Mouse (Mus musculus): ENCODE data around the gene Atg14. TPM values are rescaled to one million over a fixed set of nuclear protein-coding genes. Genes with fewer than 3 reads are reported as not detected.

Gene Atg14
- total and polyA plus RNA-seq, 3 experiments, result 3.2 to 9.4 (median 3.6) TPM

DNA sequence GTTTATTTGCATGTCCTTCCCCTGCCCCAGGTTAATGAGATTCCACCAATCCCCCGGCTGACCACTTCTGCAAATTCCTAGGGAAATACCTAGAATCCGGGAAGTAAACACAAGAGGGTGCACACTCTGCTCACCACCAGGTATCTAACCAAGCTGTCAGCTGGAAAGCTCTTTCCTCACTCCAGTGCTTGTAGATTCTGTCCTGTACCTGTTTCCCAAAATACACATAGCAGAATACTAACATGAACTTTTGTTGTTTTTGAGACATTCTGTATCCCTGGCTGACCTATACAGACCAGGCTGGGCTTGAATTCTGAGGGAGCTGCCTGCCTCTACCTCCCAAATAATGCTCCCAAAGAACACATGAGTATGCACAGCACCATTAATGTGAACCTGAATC, 9.7 kb downstream of the Atg14 start:
- H3K9me3 ChIP-seq (replicated peaks; ENCODE audit: low read length), result no peaks in the 10 kb centered on the region
- no peak overlapping the region for H3K4me3 ChIP-seq (replicated peaks in 1 of 3; ENCODE audit: low read depth in 2 of 3, low read length in 2 of 3, poor library complexity in 1 of 3)
- TF ChIP-seq JUND (conservative IDR thresholded peaks at IDR 0.05; ENCODE audit: low read depth, low read length) (no peak), MAZ (IDR thresholded peaks at IDR 0.05; ENCODE audit: low read depth, low read length) (no peak), TBP (conservative IDR thresholded peaks at IDR 0.05; ENCODE audit: low read depth, low read length) (no peak), USF2 (conservative IDR thresholded peaks at IDR 0.05; ENCODE audit: low read depth, low read length) (no peak), POLR2A (IDR thresholded peaks at IDR 0.05; ENCODE audit: low read depth, low read length) (no peak)
- no peak for DNase-seq (ENCODE audit: extremely low read depth)
- H3K27ac ChIP-seq (ENCODE audit: insufficient read depth, low read depth), result no peak overlapping the region
- H3K27me3 ChIP-seq (replicated peaks), result no peaks in the 10 kb centered on the region
- dilution Hi-C loops (cut with MboI; ENCODE audit: extremely low pct_ligation_motif_present, extremely low pct_unique_long_range_greater_than_20kb, low sequenced_read_pairs), result no loop called here
- H3K4me1 ChIP-seq (ENCODE audit: control insufficient read depth in 1 of 2, insufficient read depth in 2 of 2), result no peaks in the 10 kb centered on the region
- H3K4me2 ChIP-seq (ENCODE audit: insufficient read depth, low read depth, poor library complexity, severe bottlenecking), result no peak overlapping the region
- no peak overlapping the region for H3K9ac ChIP-seq (ENCODE audit: insufficient read depth, low read depth)
- no peaks in the 10 kb centered on the region for H3K79me2 ChIP-seq (replicated peaks; ENCODE audit: control insufficient read depth, extremely low read depth, insufficient read depth, poor library complexity, severe bottlenecking)
- H3K36me3 ChIP-seq (replicated peaks in 1 of 2; ENCODE audit: control insufficient read depth in 1 of 2, insufficient read depth in 1 of 2, low read length in 1 of 2), result peaks cover 15 to 53% of the 10 kb centered on the region in 2 experiments
- in situ Hi-C loops (cut with MboI; ENCODE audit: low pct_ligation_motif_present, low pct_unique_long_range_greater_than_20kb, low sequenced_read_pairs), result no loop called here

DNA sequence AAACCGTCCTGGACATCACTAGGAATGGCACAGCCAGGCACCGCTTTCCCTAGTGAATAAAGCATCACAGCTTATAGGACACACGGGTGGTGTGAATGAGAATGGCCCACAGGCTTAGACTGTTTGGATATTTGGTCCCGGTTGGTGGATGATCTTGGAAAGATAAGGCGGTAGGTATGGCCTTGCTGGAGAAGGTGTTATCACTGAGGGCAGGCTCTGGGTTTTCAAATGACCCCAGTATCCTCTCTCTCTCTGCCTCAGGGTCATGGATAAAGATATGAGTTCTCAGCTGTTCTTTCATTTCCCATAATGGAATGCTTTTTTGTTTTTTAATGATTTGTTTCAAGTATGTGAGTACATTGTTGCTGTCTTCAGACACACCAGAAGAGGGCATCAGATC, 15.2 kb downstream of the Atg14 start:
- Histone ChIP-seq H3K27ac (ENCODE audit: insufficient read depth, low read depth) (no peak overlapping the region), H3K36me3 (replicated peaks in 1 of 2; ENCODE audit: control insufficient read depth in 1 of 2, insufficient read depth in 1 of 2, low read length in 1 of 2) (peaks cover 33 to 68% of the 10 kb centered on the region in 2 experiments), H3K4me1 (ENCODE audit: control insufficient read depth in 1 of 2, insufficient read depth in 2 of 2) (no peaks in the 10 kb centered on the region), H3K9ac (ENCODE audit: insufficient read depth, low read depth) (no peak overlapping the region), H3K27me3 (replicated peaks) (no peaks in the 10 kb centered on the region), H3K79me2 (replicated peaks; ENCODE audit: control insufficient read depth, extremely low read depth, insufficient read depth, poor library complexity, severe bottlenecking) (no peaks in the 10 kb centered on the region), H3K4me3 (replicated peaks in 1 of 3; ENCODE audit: low read depth in 2 of 3, low read length in 2 of 3, poor library complexity in 1 of 3) (no peak overlapping the region), H3K9me3 (replicated peaks; ENCODE audit: low read length) (no peaks in the 10 kb centered on the region), H3K4me2 (ENCODE audit: insufficient read depth, low read depth, poor library complexity, severe bottlenecking) (no peak overlapping the region)
- in situ Hi-C loops (cut with MboI; ENCODE audit: low pct_ligation_motif_present, low pct_unique_long_range_greater_than_20kb, low sequenced_read_pairs) (no loop called here), dilution Hi-C loops (cut with MboI; ENCODE audit: extremely low pct_ligation_motif_present, extremely low pct_unique_long_range_greater_than_20kb, low sequenced_read_pairs) (no loop called here)
- no peak for DNase-seq (ENCODE audit: extremely low read depth)
- TF ChIP-seq MXI1 (IDR thresholded peaks at IDR 0.05; ENCODE audit: low read depth, low read length), result no peak
- TF ChIP-seq UBTF (IDR thresholded peaks at IDR 0.05; ENCODE audit: low read depth, low read length), result no peak
- TF ChIP-seq SMC3 (IDR thresholded peaks at IDR 0.05; ENCODE audit: low read depth, low read length), result no peak

DNA sequence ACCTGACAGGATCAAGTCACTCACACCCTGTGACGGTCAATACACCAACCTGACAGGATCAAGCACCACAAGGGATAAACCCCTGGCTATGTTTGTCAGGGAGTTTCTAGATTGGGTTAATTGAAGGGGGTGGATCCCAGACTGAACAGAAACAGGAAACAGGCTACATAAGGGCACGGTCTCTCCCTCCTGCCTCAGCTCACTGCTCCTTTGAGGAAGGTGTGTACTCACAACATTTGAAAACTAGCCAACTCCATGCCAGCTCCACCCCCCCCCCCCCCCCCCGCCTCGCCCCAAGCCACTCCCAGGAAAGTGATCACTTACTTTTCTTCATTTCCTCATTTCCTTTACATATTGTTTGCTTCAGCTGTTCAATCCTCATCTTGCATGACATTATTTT, 16.2 kb downstream of the Atg14 start:
- no peaks in the 10 kb centered on the region for H3K27me3 ChIP-seq (replicated peaks)
- DNase-seq (ENCODE audit: extremely low read depth), result no peak
- TF ChIP-seq EP300 (IDR thresholded peaks at IDR 0.05; ENCODE audit: low read length) (no peak), NRF1 (IDR thresholded peaks at IDR 0.05; ENCODE audit: low read depth, low read length) (no peak), JUND (conservative IDR thresholded peaks at IDR 0.05; ENCODE audit: low read depth, low read length) (no peak), TBP (conservative IDR thresholded peaks at IDR 0.05; ENCODE audit: low read depth, low read length) (no peak), ETS1 (conservative IDR thresholded peaks at IDR 0.05; ENCODE audit: low read depth, low read length) (no peak), USF2 (conservative IDR thresholded peaks at IDR 0.05; ENCODE audit: low read depth, low read length) (no peak), MAX (IDR thresholded peaks at IDR 0.05; ENCODE audit: low read length) (no peak), ELF1 (IDR thresholded peaks at IDR 0.05; ENCODE audit: low read depth, low read length) (no peak), MYC (IDR thresholded peaks at IDR 0.05; ENCODE audit: low read depth, low read length) (no peak), IRF4 (IDR thresholded peaks at IDR 0.05; ENCODE audit: low read depth, low read length) (no peak)
- no peak overlapping the region for H3K4me3 ChIP-seq (replicated peaks in 1 of 3; ENCODE audit: low read depth in 2 of 3, low read length in 2 of 3, poor library complexity in 1 of 3)
- no peak overlapping the region for H3K4me2 ChIP-seq (ENCODE audit: insufficient read depth, low read depth, poor library complexity, severe bottlenecking)
- in situ Hi-C loops (cut with MboI; ENCODE audit: low pct_ligation_motif_present, low pct_unique_long_range_greater_than_20kb, low sequenced_read_pairs), result no loop called here
- H3K27ac ChIP-seq (ENCODE audit: insufficient read depth, low read depth), result no peak overlapping the region
- no peaks in the 10 kb centered on the region for H3K4me1 ChIP-seq (ENCODE audit: control insufficient read depth in 1 of 2, insufficient read depth in 2 of 2)
- dilution Hi-C loops (cut with MboI; ENCODE audit: extremely low pct_ligation_motif_present, extremely low pct_unique_long_range_greater_than_20kb, low sequenced_read_pairs), result no loop called here
- no peaks in the 10 kb centered on the region for H3K9me3 ChIP-seq (replicated peaks; ENCODE audit: low read length)
- no peak overlapping the region for H3K9ac ChIP-seq (ENCODE audit: insufficient read depth, low read depth)
- no peaks in the 10 kb centered on the region for H3K79me2 ChIP-seq (replicated peaks; ENCODE audit: control insufficient read depth, extremely low read depth, insufficient read depth, poor library complexity, severe bottlenecking)
- H3K36me3 ChIP-seq (replicated peaks in 1 of 2; ENCODE audit: control insufficient read depth in 1 of 2, insufficient read depth in 1 of 2, low read length in 1 of 2), result peaks cover 33 to 74% of the 10 kb centered on the region in 2 experiments
